In genomic region chr15:27779827-27780226, GRCm38 (mm10) we compare ENCODE assay signal across 9 mouse cellular contexts.
DNase-seq lines count a peak whose midpoint lies in the region; ATAC-seq and TF ChIP-seq lines count a peak whose summit lies in the region.
"Had no signal": no experiment of that assay in that cellular context is flagged by ENCODE, and none has a peak within 500 bp of the region (broad histone marks: within the 10 kb centered on the region; RNA-seq: fewer than 3 reads in every experiment).

No protein-coding gene starts in this region.

- no peak for TF ChIP-seq POLR2A in kidney, adult 2 months (IDR thresholded peaks at IDR 0.05; ENCODE audit: low read depth, low read length)

- H3K4me1 ChIP-seq in kidney, adult 2 months (ENCODE audit: control insufficient read depth, insufficient read depth, low read length) = peaks cover 19% of the 10 kb centered on the region
- H3K4me1 ChIP-seq in hindbrain, embryonic 12.5 days = peaks cover 87% of the 10 kb centered on the region
- H3K4me1 ChIP-seq in midbrain, postnatal 0 days (ENCODE audit: insufficient read depth, low read length) = peaks cover 37% of the 10 kb centered on the region

- H3K27ac ChIP-seq in kidney, adult 2 months (ENCODE audit: insufficient read depth, low read depth, low read length) = no peak overlapping the region
- H3K27ac ChIP-seq in hindbrain, embryonic 12.5 days = peak overlapping the region; percentile 81
- H3K27ac ChIP-seq in midbrain, postnatal 0 days (ENCODE audit: low read depth, low read length) = peak overlapping the region; percentile 59; the same call in 1 of the 2 replicates

- no peak overlapping the region; the same call in 1 of the 2 replicates for H3K9ac ChIP-seq in hindbrain, embryonic 12.5 days
- no peak overlapping the region for H3K9ac ChIP-seq in midbrain, postnatal 0 days (replicated peaks; ENCODE audit: low read length, poor library complexity, severe bottlenecking)

- no peaks in the 10 kb centered on the region for H3K27me3 ChIP-seq in kidney, adult 2 months (replicated peaks; ENCODE audit: control insufficient read depth, insufficient read depth, low read length)
- H3K27me3 ChIP-seq in hindbrain, embryonic 12.5 days = no peaks in the 10 kb centered on the region
- no peaks in the 10 kb centered on the region for H3K27me3 ChIP-seq in midbrain, postnatal 0 days (ENCODE audit: insufficient read depth, low read length)

- TF ChIP-seq CTCF in kidney, adult 2 months (conservative IDR thresholded peaks at IDR 0.05; ENCODE audit: insufficient read depth, insufficient read length, low read depth, low read length) = no peak
- no peak for TF ChIP-seq CTCF in midbrain, postnatal 0 days (IDR thresholded peaks at IDR 0.05)

- no peaks in the 10 kb centered on the region for H3K36me3 ChIP-seq in kidney, adult 2 months (ENCODE audit: control insufficient read depth, insufficient read depth, low read length)
- H3K36me3 ChIP-seq in hindbrain, embryonic 12.5 days = no peaks in the 10 kb centered on the region
- H3K36me3 ChIP-seq in midbrain, postnatal 0 days (ENCODE audit: insufficient read depth, low read length) = no peaks in the 10 kb centered on the region; the same call in 1 of the 2 replicates

- H3K4me2 ChIP-seq in hindbrain, embryonic 12.5 days (replicated peaks) = no peak overlapping the region
- no peak overlapping the region for H3K4me2 ChIP-seq in midbrain, postnatal 0 days (ENCODE audit: low read depth, low read length, poor library complexity, severe bottlenecking)

- H3K4me3 ChIP-seq in kidney, adult 2 months (ENCODE audit: insufficient read depth, low read depth, low read length) = no peak overlapping the region
- H3K4me3 ChIP-seq in hindbrain, embryonic 12.5 days = no peak overlapping the region
- H3K4me3 ChIP-seq in midbrain, postnatal 0 days (ENCODE audit: low read depth, low read length) = no peak overlapping the region

- 47% methylated on average over 10 of the region's 10 CpGs for WGBS in kidney, adult 2 months
- WGBS in hindbrain, embryonic 12.5 days = 18% methylated on average over 10 of the region's 10 CpGs
- WGBS in midbrain, postnatal 0 days = 37% methylated on average over 10 of the region's 10 CpGs

- H3K9me3 ChIP-seq in hindbrain, embryonic 12.5 days (replicated peaks) = no peaks in the 10 kb centered on the region
- no peaks in the 10 kb centered on the region for H3K9me3 ChIP-seq in midbrain, postnatal 0 days (ENCODE audit: low read length)

- peak; percentile 34 for DNase-seq in kidney, adult 2 months
- DNase-seq in kidney, postnatal 36 days = no peak
- peak; percentile 83 for DNase-seq in embryo, embryonic 11 days
- DNase-seq in midbrain, postnatal 0 days (ENCODE audit: low spot score) = no peak
- no peak for DNase-seq in layer of hippocampus, adult 8-10 months (ENCODE audit: low spot score in 2 of 2)
- no peak for DNase-seq in gastrocnemius, adult 8-10 months (ENCODE audit: low spot score in 2 of 2)
- DNase-seq in thymus, postnatal 4 days = no peak
- DNase-seq: gastrocnemius, postnatal 36 days had no signal

- peak; percentile 51; the same call in 1 of the 2 replicates for ATAC-seq in hindbrain, embryonic 12.5 days (ENCODE audit: low FRiP score)
- peak; percentile 32; the same call in 1 of the 2 replicates for ATAC-seq in midbrain, postnatal 0 days (ENCODE audit: low FRiP score)

Comparison
In these comparisons a context has a peak if more than half of its experiments do, and no peak if none do; other contexts are left out.
1. DNase-seq: peak in kidney, adult 2 months (single experiment) and embryo, embryonic 11 days (single experiment); none in kidney, postnatal 36 days (0 of 2), midbrain, postnatal 0 days (single experiment), layer of hippocampus, adult 8-10 months (0 of 2), gastrocnemius, adult 8-10 months (0 of 2) and thymus, postnatal 4 days (single experiment).